In the genomic region with DNA sequence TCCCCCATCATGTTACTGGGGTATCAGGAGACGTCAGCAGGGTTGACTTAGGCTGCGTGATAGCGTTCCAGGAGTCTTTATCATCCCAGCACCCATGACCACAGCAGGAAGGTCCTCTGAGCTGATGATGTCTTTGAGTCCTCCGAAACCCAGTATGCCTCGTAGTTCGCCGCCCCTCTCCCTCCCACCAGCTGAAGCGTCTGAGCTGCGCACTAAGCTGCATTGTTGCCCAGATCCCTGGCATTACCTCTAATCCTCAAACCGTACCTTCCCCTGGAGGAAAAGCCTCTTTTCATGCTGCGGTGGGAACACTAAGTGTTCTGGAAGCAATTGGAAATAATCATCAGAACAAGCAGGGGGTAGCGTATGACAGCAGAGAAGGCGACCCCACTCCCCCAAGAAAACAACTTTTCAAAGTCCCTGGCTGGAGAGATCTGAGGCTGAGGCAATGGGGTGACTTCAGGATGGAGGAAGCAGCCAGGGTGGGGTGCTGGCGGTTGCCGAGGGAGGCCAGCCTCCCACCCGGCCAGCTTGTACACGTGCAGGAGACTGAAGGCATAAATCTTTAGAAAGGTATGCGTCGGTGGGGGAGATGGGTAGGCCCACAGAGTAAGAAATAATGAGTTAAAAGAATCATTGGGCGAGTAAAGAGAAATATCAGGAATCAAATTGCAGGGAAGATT, we compare ENCODE assay signal across 20 mouse cellular contexts.
"Had no signal": no experiment of that assay in that cellular context is flagged by ENCODE, and none has a peak within 500 bp of the region (broad histone marks: within the 10 kb centered on the region; RNA-seq: fewer than 3 reads in every experiment).

No protein-coding gene starts in this region.

- H3K9me3 ChIP-seq: limb, embryonic 10.5 days; limb, embryonic 13.5 days; liver, embryonic 12.5 days; liver, embryonic 15.5 days; lung, embryonic 15.5 days; midbrain, embryonic 12.5 days had no signal

- ATAC-seq: intestine, embryonic 16.5 days; liver, embryonic 12.5 days had no signal

- H3K4me1 ChIP-seq: limb, embryonic 10.5 days; limb, embryonic 13.5 days; liver, embryonic 12.5 days; liver, embryonic 15.5 days; lung, embryonic 15.5 days; megakaryocyte, embryonic 14.5 days had no signal

- H3K4me3 ChIP-seq: layer of hippocampus, adult 2 months; limb, embryonic 10.5 days; limb, embryonic 13.5 days; liver, embryonic 12.5 days; liver, embryonic 15.5 days; lung, embryonic 15.5 days; megakaryocyte, embryonic 14.5 days; midbrain, embryonic 12.5 days had no signal

- H3K4me2 ChIP-seq: limb, embryonic 13.5 days; liver, embryonic 12.5 days; liver, embryonic 15.5 days; lung, embryonic 15.5 days; midbrain, embryonic 12.5 days had no signal

- H3K9ac ChIP-seq: limb, embryonic 13.5 days; liver, embryonic 12.5 days; liver, embryonic 15.5 days; lung, embryonic 15.5 days; midbrain, embryonic 12.5 days had no signal

- DNase-seq: kidney, adult 18-20 months; kidney, adult 9 months; kidney, postnatal 25 days; layer of hippocampus, adult 9-11 months; liver; lung, adult 18-20 months; lung, postnatal 10 days; lung, postnatal 36 days; thymus, adult 18-20 months; thymus, postnatal 14 days had no signal

- H3K27me3 ChIP-seq: limb, embryonic 13.5 days; liver, embryonic 12.5 days; liver, embryonic 15.5 days; lung, embryonic 15.5 days; megakaryocyte, embryonic 14.5 days had no signal

- H3K36me3 ChIP-seq: limb, embryonic 10.5 days; limb, embryonic 13.5 days; liver, embryonic 12.5 days; liver, embryonic 15.5 days; lung, embryonic 15.5 days; midbrain, embryonic 12.5 days had no signal

- H3K27ac ChIP-seq: kidney, postnatal 0 days; layer of hippocampus, adult 2 months; limb, embryonic 10.5 days; limb, embryonic 13.5 days; liver, embryonic 12.5 days; liver, embryonic 15.5 days; lung, embryonic 15.5 days; midbrain, embryonic 12.5 days had no signal
